Mouse (Mus musculus): ENCODE measurements around the gene Klrc1. TPM values are rescaled to one million over a fixed set of nuclear protein-coding genes. Genes with fewer than 3 reads are reported as not detected.
"Not testable (repeated sequence)": the region's sequence is repeated elsewhere in the genome, so short reads cannot be mapped to it uniquely, and the experiment has no call there.

Gene Klrc1
- polyA plus RNA-seq, 1 experiment from 2014 or later: not detected

- not testable (repeated sequence) for H3K9ac ChIP-seq (replicated peaks; ENCODE audit: low read length); H3K27me3 ChIP-seq (ENCODE audit: control insufficient read depth, insufficient read depth, low read length); H3K4me2 ChIP-seq (ENCODE audit: low read depth, low read length); H3K4me1 ChIP-seq (ENCODE audit: control insufficient read depth, insufficient read depth, low read length); DNase-seq (ENCODE audit: low spot score); H3K36me3 ChIP-seq (replicated peaks; ENCODE audit: control insufficient read depth, insufficient read depth, low read depth, low read length); H3K27ac ChIP-seq (replicated peaks; ENCODE audit: low read depth, low read length); H3K4me3 ChIP-seq (ENCODE audit: low read depth, low read length); H3K9me3 ChIP-seq (replicated peaks; ENCODE audit: control insufficient read depth, low read length); ATAC-seq (replicated peaks; ENCODE audit: insufficient number of reproducible peaks, low FRiP score, low TSS enrichment, low read depth)
- no CpG with 5 or more reads among the region's 3 CpGs for WGBS
Measured at GRCm38 (mm10) chr6:129661301-129661700, 17.5 kb downstream of the Klrc1 start.

- not testable (repeated sequence) for ATAC-seq (replicated peaks; ENCODE audit: insufficient number of reproducible peaks, low FRiP score, low TSS enrichment, low read depth); H3K4me2 ChIP-seq (ENCODE audit: low read depth, low read length); DNase-seq (ENCODE audit: low spot score); H3K9ac ChIP-seq (replicated peaks; ENCODE audit: low read length); H3K27me3 ChIP-seq (ENCODE audit: control insufficient read depth, insufficient read depth, low read length); H3K27ac ChIP-seq (replicated peaks; ENCODE audit: low read depth, low read length); H3K4me1 ChIP-seq (ENCODE audit: control insufficient read depth, insufficient read depth, low read length); H3K9me3 ChIP-seq (replicated peaks; ENCODE audit: control insufficient read depth, low read length); H3K4me3 ChIP-seq (ENCODE audit: low read depth, low read length); H3K36me3 ChIP-seq (replicated peaks; ENCODE audit: control insufficient read depth, insufficient read depth, low read depth, low read length)
- 75% methylated on average over 4 of the region's 4 CpGs for WGBS
Measured at GRCm38 (mm10) chr6:129660589-129660988, 18.2 kb downstream of the Klrc1 start, which contains the start of gene Klrc2. TSS of gene Klrc2 (minus strand) at chr6:129660689.

GRCm38 (mm10) chr6:129644054-129644453 is 34.7 kb downstream of the Klrc1 start:
- H3K27ac ChIP-seq (replicated peaks; ENCODE audit: low read depth, low read length); DNase-seq (ENCODE audit: low spot score); H3K4me1 ChIP-seq (ENCODE audit: control insufficient read depth, insufficient read depth, low read length); H3K36me3 ChIP-seq (replicated peaks; ENCODE audit: control insufficient read depth, insufficient read depth, low read depth, low read length); H3K4me3 ChIP-seq (ENCODE audit: low read depth, low read length); H3K9me3 ChIP-seq (replicated peaks; ENCODE audit: control insufficient read depth, low read length); H3K27me3 ChIP-seq (ENCODE audit: control insufficient read depth, insufficient read depth, low read length); ATAC-seq (replicated peaks; ENCODE audit: insufficient number of reproducible peaks, low FRiP score, low TSS enrichment, low read depth); H3K4me2 ChIP-seq (ENCODE audit: low read depth, low read length); H3K9ac ChIP-seq (replicated peaks; ENCODE audit: low read length): not testable (repeated sequence)
- 83% methylated on average over 2 of the region's 3 CpGs for WGBS

- WGBS: 82% methylated on average over 3 of the region's 3 CpGs
- H3K9me3 ChIP-seq (replicated peaks; ENCODE audit: control insufficient read depth, low read length); ATAC-seq (replicated peaks; ENCODE audit: insufficient number of reproducible peaks, low FRiP score, low TSS enrichment, low read depth); H3K27me3 ChIP-seq (ENCODE audit: control insufficient read depth, insufficient read depth, low read length); H3K27ac ChIP-seq (replicated peaks; ENCODE audit: low read depth, low read length); H3K4me1 ChIP-seq (ENCODE audit: control insufficient read depth, insufficient read depth, low read length); H3K36me3 ChIP-seq (replicated peaks; ENCODE audit: control insufficient read depth, insufficient read depth, low read depth, low read length); H3K4me2 ChIP-seq (ENCODE audit: low read depth, low read length); DNase-seq (ENCODE audit: low spot score); H3K9ac ChIP-seq (replicated peaks; ENCODE audit: low read length); H3K4me3 ChIP-seq (ENCODE audit: low read depth, low read length): not testable (repeated sequence)
Measured at GRCm38 (mm10) chr6:129643237-129643636, 35.5 kb downstream of the Klrc1 start, which contains the start of gene Klrc3. TSS of gene Klrc3 (minus strand) at chr6:129643337.

GRCm38 (mm10) chr6:129631046-129631445 is 47.7 kb downstream of the Klrc1 start:
- H3K27ac ChIP-seq (replicated peaks; ENCODE audit: low read depth, low read length); H3K9me3 ChIP-seq (replicated peaks; ENCODE audit: control insufficient read depth, low read length); H3K4me1 ChIP-seq (ENCODE audit: control insufficient read depth, insufficient read depth, low read length); H3K36me3 ChIP-seq (replicated peaks; ENCODE audit: control insufficient read depth, insufficient read depth, low read depth, low read length); H3K9ac ChIP-seq (replicated peaks; ENCODE audit: low read length); ATAC-seq (replicated peaks; ENCODE audit: insufficient number of reproducible peaks, low FRiP score, low TSS enrichment, low read depth); DNase-seq (ENCODE audit: low spot score); H3K27me3 ChIP-seq (ENCODE audit: control insufficient read depth, insufficient read depth, low read length); H3K4me2 ChIP-seq (ENCODE audit: low read depth, low read length); H3K4me3 ChIP-seq (ENCODE audit: low read depth, low read length): not testable (repeated sequence)
- WGBS: 80% methylated on average over 2 of the region's 2 CpGs

GRCm38 (mm10) chr6:129623735-129624134 is 55.0 kb downstream of the Klrc1 start, which contains the start of gene Klrk1:
TSS of gene Klrk1 (minus strand) at chr6:129623864.
- DNase-seq (ENCODE audit: low spot score) (no peak), ATAC-seq (replicated peaks; ENCODE audit: insufficient number of reproducible peaks, low FRiP score, low TSS enrichment, low read depth) (no peak)
- Histone ChIP-seq H3K9me3 (replicated peaks; ENCODE audit: control insufficient read depth, low read length) (no peaks in the 10 kb centered on the region), H3K27ac (replicated peaks; ENCODE audit: low read depth, low read length) (no peak within 1 kb of the TSS), H3K36me3 (replicated peaks; ENCODE audit: control insufficient read depth, insufficient read depth, low read depth, low read length) (no peaks in the 10 kb centered on the region), H3K9ac (replicated peaks; ENCODE audit: low read length) (no peak within 1 kb of the TSS), H3K4me1 (ENCODE audit: control insufficient read depth, insufficient read depth, low read length) (no peaks in the 10 kb centered on the region), H3K4me2 (ENCODE audit: low read depth, low read length) (no peak within 1 kb of the TSS), H3K4me3 (ENCODE audit: low read depth, low read length) (no peak within 1 kb of the TSS), H3K27me3 (ENCODE audit: control insufficient read depth, insufficient read depth, low read length) (no peaks in the 10 kb centered on the region)
- WGBS: 77% methylated on average over 4 of the region's 4 CpGs

Small RNAs within 50 kb of the gene (microRNA-seq; reads per million reads assigned to microRNA genes)
- not detected for gene Mir680-1 (ENCODE audit: borderline number of aligned reads)

Other genes with a start within 250 kb of the Klrc1 start
- 0.49 and 1.5 TPM in 2 replicates for gene Clec1a, start 227.0 kb downstream of the Klrc1 start, polyA plus RNA-seq (2014; fragmentation: Nextera tagmentation; extraction: Ambion mirVana)
- 0.36 TPM in 1 of 2 replicates, not detected in the other for gene Olr1, start 171.8 kb downstream of the Klrc1 start, polyA plus RNA-seq (2014; fragmentation: Nextera tagmentation; extraction: Ambion mirVana)
- not detected in 2 replicates for gene Tmem52b, start 166.4 kb downstream of the Klrc1 start, polyA plus RNA-seq (2014; fragmentation: Nextera tagmentation; extraction: Ambion mirVana)
- gene Gabarapl1, start 145.8 kb downstream of the Klrc1 start, polyA plus RNA-seq (2014; fragmentation: Nextera tagmentation; extraction: Ambion mirVana): 17.5 and 19.4 TPM in 2 replicates
- gene Klre1, start 101.1 kb downstream of the Klrc1 start, polyA plus RNA-seq (2014; fragmentation: Nextera tagmentation; extraction: Ambion mirVana): not detected in 2 replicates
- not detected in 2 replicates for gene Klrd1, start 87.2 kb downstream of the Klrc1 start, polyA plus RNA-seq (2014; fragmentation: Nextera tagmentation; extraction: Ambion mirVana)
- gene Klrk1, start 55.1 kb downstream of the Klrc1 start, polyA plus RNA-seq (2014; fragmentation: Nextera tagmentation; extraction: Ambion mirVana): 0.08 TPM in 1 of 2 replicates, not detected in the other
- not detected in 2 replicates for gene Klrc3, start 35.6 kb downstream of the Klrc1 start, polyA plus RNA-seq (2014; fragmentation: Nextera tagmentation; extraction: Ambion mirVana)
- gene Klrc2, start 18.3 kb downstream of the Klrc1 start, polyA plus RNA-seq (2014; fragmentation: Nextera tagmentation; extraction: Ambion mirVana): not detected in 2 replicates
- not detected in 2 replicates for gene Klri1, start 38.2 kb upstream of the Klrc1 start, polyA plus RNA-seq (2014; fragmentation: Nextera tagmentation; extraction: Ambion mirVana)
- gene Klri2, start 61.5 kb upstream of the Klrc1 start, polyA plus RNA-seq (2014; fragmentation: Nextera tagmentation; extraction: Ambion mirVana): not detected in 2 replicates
- gene Gm156, start 105.3 kb upstream of the Klrc1 start, polyA plus RNA-seq (2014; fragmentation: Nextera tagmentation; extraction: Ambion mirVana): not detected in 2 replicates
- not detected in 2 replicates for gene Gm17631, start 183.7 kb upstream of the Klrc1 start, polyA plus RNA-seq (2014; fragmentation: Nextera tagmentation; extraction: Ambion mirVana)
- gene Klra17, start 197.7 kb upstream of the Klrc1 start, polyA plus RNA-seq (2014; fragmentation: Nextera tagmentation; extraction: Ambion mirVana): not detected in 2 replicates
- not detected in 2 replicates for gene Klra5, start 238.7 kb upstream of the Klrc1 start, polyA plus RNA-seq (2014; fragmentation: Nextera tagmentation; extraction: Ambion mirVana)